Mouse (Mus musculus): ENCODE measurements around the gene 4930415O20Rik. TPM values are rescaled to one million over a fixed set of nuclear protein-coding genes. Genes with fewer than 3 reads are reported as not detected.

4930415O20Rik gene
- total RNA-seq (2014; fragmentation: Nextera tagmentation), result not detected in 2 replicates
- not detected in 2 replicates for total RNA-seq (2017)

GRCm38 (mm10) chr15:98570873-98571538 lies at the start of gene 4930415O20Rik, which contains the start of gene Ccnt1:
TSS of gene 4930415O20Rik (plus strand) at chr15:98571004.
TSS of gene Ccnt1 (minus strand) at chr15:98570923.
- no peak for ATAC-seq (replicated peaks; ENCODE audit: low FRiP score, low TSS enrichment, poor library complexity, severe bottlenecking)

GRCm38 (mm10) chr15:98521245-98521644 lies 49.6 kb upstream of the 4930415O20Rik start:
- ATAC-seq (replicated peaks; ENCODE audit: low FRiP score, low TSS enrichment, poor library complexity, severe bottlenecking), result no peak

DNA sequence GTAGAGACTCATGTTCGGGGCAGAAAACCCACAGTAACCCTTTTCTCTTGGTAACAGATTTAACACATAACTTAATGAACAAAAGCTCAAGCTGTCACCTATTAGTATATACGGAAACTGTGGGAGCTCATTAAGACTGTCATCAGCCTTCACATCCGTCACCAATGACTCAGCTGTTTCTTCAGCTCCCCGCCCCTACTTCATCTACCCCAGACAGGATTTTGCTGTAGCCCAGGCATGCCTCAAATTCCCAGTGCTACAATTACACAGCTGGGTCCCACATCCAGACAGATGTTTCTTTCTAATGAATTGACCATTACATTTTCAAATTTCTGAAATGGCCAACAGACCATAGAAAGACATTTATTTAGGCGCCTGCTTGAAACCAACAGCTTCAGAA lies 44.7 kb upstream of the 4930415O20Rik start:
- ATAC-seq (replicated peaks; ENCODE audit: low FRiP score, low TSS enrichment, poor library complexity, severe bottlenecking), result no peak

DNA sequence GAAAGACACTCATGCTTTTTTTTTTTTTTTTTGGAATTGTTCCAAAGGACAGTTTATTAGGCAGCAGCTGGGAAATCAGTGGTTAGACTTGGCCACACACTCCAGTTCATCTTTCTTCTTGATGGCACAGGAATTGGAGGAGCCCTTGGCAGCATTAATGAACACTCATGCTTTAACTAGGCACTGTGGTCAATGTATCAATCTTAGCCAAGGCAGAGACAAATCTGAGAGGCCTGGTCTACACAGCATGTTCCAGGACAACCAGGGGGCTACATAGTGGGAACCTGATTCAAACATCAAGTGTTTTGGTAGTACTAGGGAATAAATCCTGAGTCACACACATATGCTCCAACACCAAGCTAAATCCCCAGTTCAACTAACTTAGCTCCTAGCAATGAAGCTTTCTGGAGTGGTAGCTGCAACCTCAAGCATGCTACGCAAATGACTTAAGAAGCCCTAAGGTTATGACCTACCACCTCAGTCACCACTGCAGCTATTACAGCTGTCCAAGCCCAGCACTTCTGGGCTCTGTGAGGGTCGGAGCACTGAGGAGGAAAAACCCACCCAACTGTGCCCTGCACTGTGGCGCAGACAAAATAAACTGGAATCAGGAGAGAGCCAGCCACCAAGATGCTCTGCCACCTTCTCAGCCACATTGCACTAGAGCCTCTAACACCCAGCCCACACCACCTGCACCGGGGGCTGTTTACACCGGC lies 43.6 kb upstream of the 4930415O20Rik start:
- ATAC-seq (replicated peaks; ENCODE audit: low FRiP score, low TSS enrichment, poor library complexity, severe bottlenecking), result 0 out of 2 replicates have a peak, but pooled peaks have one; percentile 11

- ATAC-seq (replicated peaks; ENCODE audit: low FRiP score, low TSS enrichment, poor library complexity, severe bottlenecking), result no peak
Measured at GRCm38 (mm10) chr15:98528066-98528563, 42.7 kb upstream of the 4930415O20Rik start.

DNA sequence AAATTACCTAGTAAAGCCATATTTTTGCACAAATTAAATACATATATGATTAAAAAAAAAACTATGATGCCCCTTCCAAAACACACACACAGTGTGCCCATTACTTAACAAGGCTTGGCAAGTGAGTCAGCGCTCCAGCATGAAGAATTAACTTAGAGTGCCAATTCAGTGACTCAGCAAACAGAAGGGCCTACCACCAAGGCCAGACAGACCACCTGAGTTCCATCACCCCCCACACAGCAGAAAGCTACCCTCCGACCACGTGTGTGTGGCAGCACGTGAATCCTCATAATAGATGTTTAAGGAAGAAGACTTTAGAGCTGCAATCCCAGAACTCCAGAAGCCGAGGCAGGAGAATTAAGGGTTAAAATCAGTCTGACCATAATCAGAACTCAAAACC lies 38.5 kb upstream of the 4930415O20Rik start:
- no peak for ATAC-seq (replicated peaks; ENCODE audit: low FRiP score, low TSS enrichment, poor library complexity, severe bottlenecking)

- no peak for ATAC-seq (replicated peaks; ENCODE audit: low FRiP score, low TSS enrichment, poor library complexity, severe bottlenecking)
Measured at GRCm38 (mm10) chr15:98533035-98533531, 37.7 kb upstream of the 4930415O20Rik start.

- peak; percentile 98 for ATAC-seq (replicated peaks; ENCODE audit: low FRiP score, low TSS enrichment, poor library complexity, severe bottlenecking)
Measured at GRCm38 (mm10) chr15:98533881-98534627, 36.8 kb upstream of the 4930415O20Rik start, which contains the start of gene Kansl2. TSS of gene Kansl2 (minus strand) at chr15:98534264.

- ATAC-seq (replicated peaks; ENCODE audit: low FRiP score, low TSS enrichment, poor library complexity, severe bottlenecking), result no peak
Measured at GRCm38 (mm10) chr15:98535921-98536320, 34.9 kb upstream of the 4930415O20Rik start.

DNA sequence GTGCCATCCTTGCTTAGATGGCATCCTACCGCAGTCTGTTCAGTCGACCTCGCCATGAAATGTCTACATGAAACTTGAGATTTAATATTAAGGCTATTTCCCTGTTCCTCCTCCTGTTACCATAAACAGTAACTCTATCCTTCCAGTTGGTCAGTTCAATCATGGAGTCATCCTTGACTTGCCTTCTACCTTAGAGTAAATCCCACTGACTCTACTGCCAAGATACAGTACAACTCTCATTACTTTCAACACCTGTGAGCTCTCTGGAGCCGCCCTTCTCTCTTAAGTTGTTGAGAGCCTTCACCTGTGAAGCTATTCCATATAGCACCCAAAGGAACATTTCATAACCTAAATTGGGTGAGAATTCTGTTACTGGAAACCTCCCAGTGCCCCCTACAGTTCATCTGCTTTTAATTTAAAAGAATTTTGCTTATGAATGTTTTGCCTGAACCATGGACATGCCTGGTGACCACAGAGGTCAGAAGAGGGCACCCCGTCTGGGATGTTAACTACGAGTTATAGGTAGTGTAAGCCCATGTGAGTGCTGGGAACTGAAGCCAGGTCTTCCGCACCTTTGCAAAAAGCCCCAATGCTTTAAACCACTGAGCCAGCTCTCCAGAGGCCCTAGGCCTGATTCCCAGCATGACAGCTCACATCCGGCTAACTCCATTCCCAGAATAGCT lies 33.8 kb upstream of the 4930415O20Rik start:
- no peak for ATAC-seq (replicated peaks; ENCODE audit: low FRiP score, low TSS enrichment, poor library complexity, severe bottlenecking)

DNA sequence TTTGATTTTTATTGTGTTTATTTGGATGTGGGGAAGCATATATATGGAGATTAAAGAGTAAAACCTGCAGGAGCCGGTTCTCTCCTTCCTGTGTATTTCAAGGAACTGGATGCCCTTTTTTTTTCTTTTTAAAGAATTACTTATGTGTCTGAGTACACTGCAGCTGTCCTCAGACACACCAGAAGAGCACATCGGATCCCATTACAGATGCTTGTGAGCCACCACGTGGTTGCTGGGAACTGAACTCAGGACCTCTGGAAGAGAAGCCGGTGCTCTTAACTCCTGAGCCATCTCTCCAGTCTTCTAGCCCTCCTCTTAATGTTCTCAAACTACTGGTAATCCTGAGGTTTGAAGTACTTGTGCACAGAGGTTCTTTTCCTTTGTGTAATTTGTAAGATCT lies 32.9 kb upstream of the 4930415O20Rik start:
- no peak for ATAC-seq (replicated peaks; ENCODE audit: low FRiP score, low TSS enrichment, poor library complexity, severe bottlenecking)

DNA sequence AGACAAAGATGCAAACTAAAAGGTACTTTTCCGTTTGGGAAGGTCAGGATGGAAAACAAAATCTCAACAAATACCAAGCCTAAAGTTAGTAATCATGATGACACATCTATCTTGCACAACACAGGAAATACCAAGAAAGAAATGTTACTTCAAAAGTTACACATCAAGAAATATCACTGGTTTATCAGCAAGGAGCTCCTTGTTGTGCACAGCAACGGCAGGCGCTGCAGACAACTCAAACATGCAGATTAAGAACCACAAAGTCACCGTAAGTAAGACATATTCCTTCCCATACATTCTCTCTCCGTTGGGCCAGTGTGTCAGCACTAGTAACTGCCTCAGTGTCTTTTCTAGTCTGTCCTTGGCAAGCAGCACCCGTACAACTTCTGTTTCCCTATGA lies 29.7 kb upstream of the 4930415O20Rik start:
- peak; percentile 83 for ATAC-seq (replicated peaks; ENCODE audit: low FRiP score, low TSS enrichment, poor library complexity, severe bottlenecking)

DNA sequence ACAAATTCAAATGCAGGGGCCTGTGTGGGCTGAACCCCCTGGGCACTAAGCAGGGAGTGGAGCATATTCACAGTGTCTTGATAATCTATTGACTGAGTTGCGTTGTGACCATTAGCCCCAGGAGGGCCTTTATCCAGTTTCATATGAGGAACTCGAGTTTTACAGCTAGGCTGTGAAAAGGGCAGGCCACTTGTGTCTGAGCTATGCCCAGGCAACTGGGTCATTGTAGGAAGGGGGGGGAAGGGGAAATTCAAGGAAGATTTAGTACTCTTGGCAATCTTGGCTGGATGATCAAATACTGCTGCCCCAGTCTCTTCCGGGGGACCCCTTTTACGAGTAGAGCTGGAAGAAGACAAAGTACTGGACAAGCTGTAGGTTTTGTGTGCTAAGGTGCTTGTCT lies 27.5 kb upstream of the 4930415O20Rik start:
- ATAC-seq (replicated peaks; ENCODE audit: low FRiP score, low TSS enrichment, poor library complexity, severe bottlenecking), result no peak

DNA sequence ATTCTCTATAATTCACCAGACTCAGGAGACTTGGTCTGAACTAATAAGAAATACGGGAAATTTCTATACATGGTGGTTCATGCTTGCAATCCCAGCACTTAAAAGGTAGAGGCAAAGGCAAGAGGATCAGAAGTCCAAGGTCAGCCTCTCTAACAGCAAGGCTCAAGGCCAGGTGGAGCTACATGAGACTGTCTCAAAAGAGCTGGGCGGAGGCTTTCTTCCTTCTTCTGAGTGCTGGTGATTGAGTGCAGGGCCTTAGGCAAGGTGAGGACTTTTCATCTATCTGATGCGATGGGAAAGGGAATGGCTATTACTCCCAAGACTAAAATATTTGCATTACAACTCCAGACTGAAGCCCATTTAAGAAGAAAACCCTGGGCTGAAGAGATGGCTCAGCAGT lies 25.7 kb upstream of the 4930415O20Rik start:
- no peak for ATAC-seq (replicated peaks; ENCODE audit: low FRiP score, low TSS enrichment, poor library complexity, severe bottlenecking)

DNA sequence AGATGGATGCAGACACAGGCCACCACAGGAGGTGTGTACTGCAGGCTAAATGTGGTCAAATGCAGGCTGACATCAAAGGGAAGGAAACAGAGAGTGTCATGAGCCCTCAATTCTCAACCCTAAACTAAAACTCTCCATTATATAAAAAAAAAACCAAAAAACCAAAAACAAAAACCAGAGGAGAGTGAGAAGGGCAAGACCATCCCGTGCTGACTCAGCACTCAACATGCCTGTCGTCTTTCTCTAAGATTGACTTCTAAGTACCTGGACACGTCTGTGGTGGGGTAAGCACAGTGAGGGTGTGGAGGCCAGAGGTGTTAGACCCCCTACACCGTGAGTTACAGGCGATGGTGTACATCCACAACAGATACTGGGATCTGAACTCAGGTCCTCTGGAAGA lies 24.0 kb upstream of the 4930415O20Rik start:
- ATAC-seq (replicated peaks; ENCODE audit: low FRiP score, low TSS enrichment, poor library complexity, severe bottlenecking), result no peak

- no peak for ATAC-seq (replicated peaks; ENCODE audit: low FRiP score, low TSS enrichment, poor library complexity, severe bottlenecking)
Measured at GRCm38 (mm10) chr15:98552758-98553157, 18.0 kb upstream of the 4930415O20Rik start.

DNA sequence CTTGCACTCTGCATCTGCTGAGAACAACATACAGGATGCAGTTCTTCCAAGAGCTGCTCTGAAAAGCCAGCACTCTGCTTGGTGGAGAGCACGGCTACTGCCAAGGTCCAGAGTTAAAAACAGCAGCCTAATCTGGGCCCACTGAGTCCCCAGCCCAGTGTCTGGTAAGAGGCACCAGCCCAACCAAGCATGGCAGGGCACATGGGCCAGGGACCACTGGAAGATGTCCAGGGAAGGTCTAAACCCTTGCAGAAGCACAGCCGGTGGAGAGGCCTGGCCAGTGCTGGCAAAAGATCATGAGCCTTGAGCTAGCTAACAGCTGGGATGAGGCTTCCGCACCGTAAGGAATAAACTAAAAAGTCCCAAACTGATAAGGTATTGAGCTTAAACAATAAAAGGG lies 14.9 kb upstream of the 4930415O20Rik start:
- ATAC-seq (replicated peaks; ENCODE audit: low FRiP score, low TSS enrichment, poor library complexity, severe bottlenecking), result no peak

- ATAC-seq (replicated peaks; ENCODE audit: low FRiP score, low TSS enrichment, poor library complexity, severe bottlenecking), result no peak
Measured at GRCm38 (mm10) chr15:98557186-98557585, 13.6 kb upstream of the 4930415O20Rik start.

DNA sequence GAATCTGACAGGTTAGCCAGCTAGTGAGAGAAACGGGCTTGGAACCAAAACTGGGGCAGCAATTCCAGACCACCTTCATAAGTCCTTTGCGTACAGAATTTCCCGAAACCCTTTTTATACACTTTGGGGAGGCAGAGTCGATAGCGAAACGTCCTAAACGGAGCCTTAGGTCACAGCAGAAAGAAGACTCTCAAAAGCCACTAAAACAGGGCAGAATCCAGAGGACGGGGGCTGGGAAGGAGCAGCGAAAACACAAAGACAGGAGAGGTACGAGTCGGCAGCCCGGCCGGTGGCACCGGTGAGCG lies 3.9 kb upstream of the 4930415O20Rik start:
- no peak for ATAC-seq (replicated peaks; ENCODE audit: low FRiP score, low TSS enrichment, poor library complexity, severe bottlenecking)

All from megakaryocyte-erythroid progenitor cell, adult 5-6 weeks (primary cell).